Mouse (Mus musculus) embryonic fibroblast, embryonic 13.5 days (primary cell): Measurements from ENCODE around the gene Pgpep1.

Source experiments
- CTCF ChIP-seq: IDR thresholded peaks from 2 replicates; pipeline ENCODE4 v1.5.1; 2011; ENCODE audit warnings: mild to moderate bottlenecking, control low read depth, low read length, moderate library complexity, borderline replicate concordance; ENCODE audit not compliant: insufficient read depth
- POLR2A ChIP-seq: IDR thresholded peaks from 2 replicates; pipeline ENCODE4 v1.6.1; 2011; ENCODE audit warnings: low read depth, mild to moderate bottlenecking, control low read depth, low read length, moderate library complexity

DNA sequence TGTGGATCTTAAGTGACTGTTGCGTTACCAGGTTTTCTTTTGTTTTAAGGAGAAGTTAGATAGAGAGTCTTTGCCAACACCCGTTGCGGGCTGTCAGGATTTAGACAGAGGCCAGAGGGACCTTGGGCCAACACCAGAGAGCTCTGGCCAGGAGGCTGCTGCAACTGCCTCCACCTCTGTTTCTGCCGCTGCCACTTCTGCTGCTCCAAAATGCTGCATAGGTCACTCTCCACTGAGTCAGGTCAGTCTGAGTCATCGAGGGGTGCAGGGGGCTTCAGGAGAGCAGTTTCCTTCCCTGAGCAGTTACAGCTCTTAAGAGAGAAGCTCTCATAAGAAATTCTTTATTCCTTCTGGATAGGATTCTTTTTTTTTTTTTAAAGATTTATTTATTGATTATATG, 33.1 kb downstream of the Pgpep1 start:
- TF ChIP-seq CTCF: no peak
- no peak for TF ChIP-seq POLR2A
